Mouse (Mus musculus): ENCODE measurements around the gene Ackr3. TPM values are rescaled to one million over a fixed set of nuclear protein-coding genes. Genes with fewer than 3 reads are reported as not detected.
A peak's percentile ranks its signal among the peaks of the same experiment; 100 is the strongest.

Ackr3 gene
- polyA plus RNA-seq, 1 experiment from 2014 or later, result 52.6 TPM

- H3K4me3 ChIP-seq (replicated peaks; ENCODE audit: low read depth, low read length), result peak overlapping the region; percentile 58; the same call in 1 of the 2 replicates
- H3K9me3 ChIP-seq (replicated peaks; ENCODE audit: low read length), result no peaks in the 10 kb centered on the region
- H3K27ac ChIP-seq, result peak overlapping the region; percentile 34; the same call in 1 of the 2 replicates
- no peaks in the 10 kb centered on the region for H3K27me3 ChIP-seq (ENCODE audit: insufficient read depth, low read length)
- no peaks in the 10 kb centered on the region for H3K36me3 ChIP-seq (ENCODE audit: insufficient read depth, low read length)
- peaks cover 37% of the 10 kb centered on the region for H3K4me1 ChIP-seq (replicated peaks; ENCODE audit: insufficient read depth, low read length)
- peak overlapping the region; percentile 60 for H3K4me2 ChIP-seq (ENCODE audit: low read length)
- 0 out of 2 replicates have a peak overlapping the region, but pooled peaks have one; percentile 13 for H3K9ac ChIP-seq (ENCODE audit: low read depth, low read length)
- ATAC-seq (replicated peaks; ENCODE audit: low FRiP score, low read depth) (no peak), DNase-seq (ENCODE audit: low spot score) (no peak)
- TF ChIP-seq CTCF (IDR thresholded peaks at IDR 0.05; ENCODE audit: low read depth), result no peak
- 42% methylated on average over 6 of the region's 6 CpGs for WGBS
These were observed 4.1 kb downstream of the Ackr3 start for GRCm38 (mm10) chr1:90207739-90208502.

GRCm38 (mm10) chr1:90208503-90208860 lies 4.7 kb downstream of the Ackr3 start:
- 53% methylated on average over 9 of the region's 9 CpGs for WGBS
- no peaks in the 10 kb centered on the region for H3K9me3 ChIP-seq (replicated peaks; ENCODE audit: low read length)
- H3K27me3 ChIP-seq (ENCODE audit: insufficient read depth, low read length), result no peaks in the 10 kb centered on the region
- no peaks in the 10 kb centered on the region for H3K36me3 ChIP-seq (ENCODE audit: insufficient read depth, low read length)
- H3K4me2 ChIP-seq (ENCODE audit: low read length), result peak overlapping the region; percentile 60
- DNase-seq (ENCODE audit: low spot score) (peak; percentile 69), ATAC-seq (replicated peaks; ENCODE audit: low FRiP score, low read depth) (no peak)
- peak overlapping the region; percentile 34; the same call in 1 of the 2 replicates for H3K27ac ChIP-seq
- H3K4me3 ChIP-seq (replicated peaks; ENCODE audit: low read depth, low read length), result 0 out of 2 replicates have a peak overlapping the region, but pooled peaks have one; percentile 2
- no peak overlapping the region for H3K9ac ChIP-seq (ENCODE audit: low read depth, low read length)
- peaks cover 34% of the 10 kb centered on the region for H3K4me1 ChIP-seq (replicated peaks; ENCODE audit: insufficient read depth, low read length)
- no peak for TF ChIP-seq CTCF (IDR thresholded peaks at IDR 0.05; ENCODE audit: low read depth)

- Histone ChIP-seq H3K36me3 (ENCODE audit: insufficient read depth, low read length) (no peaks in the 10 kb centered on the region), H3K27me3 (ENCODE audit: insufficient read depth, low read length) (no peaks in the 10 kb centered on the region), H3K9ac (ENCODE audit: low read depth, low read length) (no peak overlapping the region), H3K4me1 (replicated peaks; ENCODE audit: insufficient read depth, low read length) (peaks cover 32% of the 10 kb centered on the region), H3K9me3 (replicated peaks; ENCODE audit: low read length) (no peaks in the 10 kb centered on the region), H3K4me2 (ENCODE audit: low read length) (no peak overlapping the region; the same call in 1 of the 2 replicates), H3K4me3 (replicated peaks; ENCODE audit: low read depth, low read length) (no peak overlapping the region), H3K27ac (no peak overlapping the region)
- 73% methylated on average over 5 of the region's 5 CpGs for WGBS
- DNase-seq (ENCODE audit: low spot score), result no peak
- no peak for ATAC-seq (replicated peaks; ENCODE audit: low FRiP score, low read depth)
- no peak for TF ChIP-seq CTCF (IDR thresholded peaks at IDR 0.05; ENCODE audit: low read depth)
These were observed 5.3 kb downstream of the Ackr3 start for GRCm38 (mm10) chr1:90209069-90209468.

- no peak overlapping the region for H3K4me2 ChIP-seq (ENCODE audit: low read length)
- peaks cover 32% of the 10 kb centered on the region for H3K4me1 ChIP-seq (replicated peaks; ENCODE audit: insufficient read depth, low read length)
- no peak overlapping the region for H3K9ac ChIP-seq (ENCODE audit: low read depth, low read length)
- TF ChIP-seq CTCF (IDR thresholded peaks at IDR 0.05; ENCODE audit: low read depth), result no peak
- no peaks in the 10 kb centered on the region for H3K9me3 ChIP-seq (replicated peaks; ENCODE audit: low read length)
- H3K36me3 ChIP-seq (ENCODE audit: insufficient read depth, low read length), result 0 out of 2 replicates have a peak, but pooled peaks cover 2% of the 10 kb centered on the region
- H3K4me3 ChIP-seq (replicated peaks; ENCODE audit: low read depth, low read length), result no peak overlapping the region
- peak; percentile 53 for DNase-seq (ENCODE audit: low spot score)
- WGBS, result 25% methylated on average over 2 of the region's 2 CpGs
- H3K27ac ChIP-seq, result no peak overlapping the region
- ATAC-seq (replicated peaks; ENCODE audit: low FRiP score, low read depth), result no peak
- no peaks in the 10 kb centered on the region for H3K27me3 ChIP-seq (ENCODE audit: insufficient read depth, low read length)
These were observed 6.0 kb downstream of the Ackr3 start for GRCm38 (mm10) chr1:90209741-90210140.

- H3K27me3 ChIP-seq (ENCODE audit: insufficient read depth, low read length), result no peaks in the 10 kb centered on the region
- 79% methylated on average over 6 of the region's 6 CpGs for WGBS
- H3K4me2 ChIP-seq (ENCODE audit: low read length), result no peak overlapping the region
These were observed 6.6 kb downstream of the Ackr3 start for GRCm38 (mm10) chr1:90210346-90210745.

GRCm38 (mm10) chr1:90210761-90211160 lies 7.0 kb downstream of the Ackr3 start:
- Histone ChIP-seq H3K9ac (ENCODE audit: low read depth, low read length) (no peak overlapping the region), H3K4me2 (ENCODE audit: low read length) (0 out of 2 replicates have a peak overlapping the region, but pooled peaks have one; percentile 10), H3K27me3 (ENCODE audit: insufficient read depth, low read length) (no peaks in the 10 kb centered on the region), H3K36me3 (ENCODE audit: insufficient read depth, low read length) (0 out of 2 replicates have a peak, but pooled peaks cover 7% of the 10 kb centered on the region), H3K4me3 (replicated peaks; ENCODE audit: low read depth, low read length) (no peak overlapping the region), H3K27ac (no peak overlapping the region), H3K4me1 (replicated peaks; ENCODE audit: insufficient read depth, low read length) (peaks cover 32% of the 10 kb centered on the region), H3K9me3 (replicated peaks; ENCODE audit: low read length) (no peaks in the 10 kb centered on the region)
- DNase-seq (ENCODE audit: low spot score), result no peak
- TF ChIP-seq CTCF (IDR thresholded peaks at IDR 0.05; ENCODE audit: low read depth), result no peak
- ATAC-seq (replicated peaks; ENCODE audit: low FRiP score, low read depth), result no peak
- 74% methylated on average over 4 of the region's 4 CpGs for WGBS

More at GRCm38 (mm10) chr1:90210346-90210745, 6.6 kb downstream of the Ackr3 start:
- Histone ChIP-seq H3K4me1 (replicated peaks; ENCODE audit: insufficient read depth, low read length) (peaks cover 32% of the 10 kb centered on the region), H3K9me3 (replicated peaks; ENCODE audit: low read length) (no peaks in the 10 kb centered on the region), H3K36me3 (ENCODE audit: insufficient read depth, low read length) (0 out of 2 replicates have a peak, but pooled peaks cover 5% of the 10 kb centered on the region), H3K4me3 (replicated peaks; ENCODE audit: low read depth, low read length) (no peak overlapping the region), H3K9ac (ENCODE audit: low read depth, low read length) (no peak overlapping the region), H3K27ac (no peak overlapping the region)
- no peak for ATAC-seq (replicated peaks; ENCODE audit: low FRiP score, low read depth)
- TF ChIP-seq CTCF (IDR thresholded peaks at IDR 0.05; ENCODE audit: low read depth), result no peak
- no peak for DNase-seq (ENCODE audit: low spot score)

Data from kidney, postnatal 0 days (tissue).